Mouse (Mus musculus) forebrain, embryonic 11.5 days (tissue): ENCODE results near the gene Vash1. TPM values are rescaled to one million over a fixed set of nuclear protein-coding genes. Genes with fewer than 3 reads are reported as not detected.
A peak's percentile ranks its signal among the peaks of the same experiment; 100 is the strongest.

Source experiments
- ATAC-seq: fragments of 200-750 bp; cut with Nextera tagmentation; replicated peaks from 2 replicates; pipeline ENCODE4 v1.8.0; 2017; ENCODE audit warnings: moderate TSS enrichment; ENCODE audit not compliant: low FRiP score
- DNase-seq: peaks from one replicate; pipeline ENCODE4 v3.0.0-alpha.2; 2017; ENCODE audit warnings: low spot score
- H3K27ac ChIP-seq: fragments of 300-500 bp; sonication (generic); 2 replicates; pipeline ENCODE4 v1.5.1; 2014; ENCODE audit warnings: low read depth, low read length
- H3K27me3 ChIP-seq: fragments of 300-500 bp; sonication (generic); 2 replicates; pipeline ENCODE4 v1.6.1; 2014; ENCODE audit warnings: mild to moderate bottlenecking, low read length, mixed read lengths; ENCODE audit not compliant: control insufficient read depth, insufficient read depth
- H3K36me3 ChIP-seq: fragments of 300-500 bp; sonication (generic); 2 replicates; pipeline ENCODE4 v1.6.1; 2014; ENCODE audit warnings: mild to moderate bottlenecking, low read length, moderate library complexity, mixed read lengths; ENCODE audit not compliant: control insufficient read depth, insufficient read depth
- H3K4me1 ChIP-seq: fragments of 300-500 bp; sonication (generic); replicated peaks from 2 replicates; pipeline ENCODE4 v1.6.1; 2014; ENCODE audit warnings: low read length, mixed read lengths; ENCODE audit not compliant: control insufficient read depth, insufficient read depth
- H3K4me2 ChIP-seq: fragments of 300-500 bp; sonication (generic); 2 replicates; pipeline ENCODE4 v1.6.1; 2014; ENCODE audit warnings: low read depth, mild to moderate bottlenecking, low read length, moderate library complexity, mixed read lengths; ENCODE audit not compliant: severe bottlenecking
- H3K4me3 ChIP-seq: fragments of 300-500 bp; sonication (generic); 2 replicates; pipeline ENCODE4 v1.5.1; 2014; ENCODE audit warnings: low read depth, low read length
- H3K9ac ChIP-seq: fragments of 300-500 bp; sonication (generic); 2 replicates; pipeline ENCODE4 v1.6.1; 2014; ENCODE audit warnings: low read length
- H3K9me3 ChIP-seq: fragments of 300-500 bp; sonication (generic); 2 replicates; pipeline ENCODE4 v1.6.1; 2016; ENCODE audit warnings: low read length, mixed read lengths; ENCODE audit not compliant: control insufficient read depth
- WGBS: fragments of 180-500 bp; shearing (Covaris S2); extraction: QIAGEN DNeasy Blood & Tissue Kit; methylation state at CpG from one replicate; pipeline ENCODE4 v1.1.7; 2014; 5-methylcytosine and 5-hydroxymethylcytosine counted together
- polyA plus RNA-seq: library from polyadenylated mRNA; unstranded; fragments of >200 nt; fragmentation: Nextera tagmentation; extraction: Ambion mirVana; gene quantifications from 2 replicates; pipeline ENCODE4 v1.2.1, GENCODE M21; 2014

Vash1 gene
- polyA plus RNA-seq, 1 experiment from 2014 or later = 23.5 TPM

DNA sequence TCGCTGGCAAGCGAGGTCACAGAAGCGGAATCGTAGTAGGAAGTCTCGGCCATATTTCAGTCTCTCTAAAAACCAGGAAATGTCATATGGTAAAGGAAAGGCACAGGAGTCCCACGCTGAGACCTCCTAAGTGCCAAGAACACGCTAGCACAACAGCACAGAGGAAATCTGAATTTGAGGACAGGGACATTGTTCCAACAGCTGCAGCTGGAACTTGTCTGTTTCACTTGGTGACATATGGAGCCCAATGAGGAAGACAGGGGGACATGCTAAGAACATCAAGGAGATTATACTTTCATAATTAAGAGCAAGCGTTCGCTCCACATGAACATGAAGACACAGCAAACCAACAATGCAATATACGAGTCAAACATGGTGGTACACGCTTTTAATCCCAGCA lies 38.5 kb downstream of the Vash1 start:
- Histone ChIP-seq H3K9ac (no peak overlapping the region), H3K27ac (no peak overlapping the region), H3K4me3 (no peak overlapping the region), H3K36me3 (no peaks in the 10 kb centered on the region), H3K27me3 (no peaks in the 10 kb centered on the region), H3K9me3 (no peaks in the 10 kb centered on the region), H3K4me1 (no peaks in the 10 kb centered on the region), H3K4me2 (no peak overlapping the region)
- DNase-seq (no peak), ATAC-seq (no peak)
- 91% methylated on average over 11 of the region's 11 CpGs for WGBS

- Histone ChIP-seq H3K4me3 (no peak overlapping the region), H3K9me3 (no peaks in the 10 kb centered on the region), H3K27me3 (no peaks in the 10 kb centered on the region), H3K9ac (no peak overlapping the region), H3K4me2 (no peak overlapping the region), H3K4me1 (0 out of 2 replicates have a peak, but pooled peaks cover under 1% of the 10 kb centered on the region), H3K27ac (no peak overlapping the region), H3K36me3 (no peaks in the 10 kb centered on the region)
- 88% methylated on average over 18 of the region's 18 CpGs for WGBS
- no peak for DNase-seq
- ATAC-seq = no peak
These were observed 41.6 kb downstream of the Vash1 start for GRCm38 (mm10) chr12:86719961-86720639.

DNA sequence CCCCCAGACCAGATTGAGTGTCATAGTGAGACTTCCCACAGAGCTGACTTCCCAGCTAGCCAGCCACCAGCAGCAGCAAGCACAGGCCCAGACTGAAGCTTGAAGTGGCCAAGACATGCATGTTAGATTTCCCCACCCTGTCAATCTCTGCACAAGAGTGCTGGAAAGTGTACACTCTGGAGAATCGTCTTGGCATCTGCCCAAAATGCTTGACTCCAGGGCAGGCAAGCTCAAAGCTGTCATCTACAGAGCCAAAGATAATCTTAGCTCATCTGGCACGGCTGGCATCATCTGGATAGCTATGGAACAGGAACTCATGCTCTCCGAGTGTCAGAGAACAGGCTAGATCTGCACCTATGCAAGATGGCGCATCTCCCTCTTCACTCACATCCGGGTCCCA lies 43.0 kb downstream of the Vash1 start:
- DNase-seq (no peak), ATAC-seq (no peak)
- H3K4me3 ChIP-seq = no peak overlapping the region
- H3K9ac ChIP-seq = no peak overlapping the region
- no peak overlapping the region for H3K27ac ChIP-seq
- no peak overlapping the region for H3K4me2 ChIP-seq
- no peaks in the 10 kb centered on the region for H3K9me3 ChIP-seq
- no peaks in the 10 kb centered on the region for H3K27me3 ChIP-seq
- WGBS = 92% methylated on average over 5 of the region's 5 CpGs
- H3K36me3 ChIP-seq = no peaks in the 10 kb centered on the region
- 0 out of 2 replicates have a peak, but pooled peaks cover 3% of the 10 kb centered on the region for H3K4me1 ChIP-seq

- H3K27ac ChIP-seq = no peak overlapping the region
- WGBS = 85% methylated on average over 2 of the region's 2 CpGs
These were observed 45.8 kb downstream of the Vash1 start for GRCm38 (mm10) chr12:86724300-86724699.

GRCm38 (mm10) chr12:86725706-86726105 lies 47.2 kb downstream of the Vash1 start:
- Histone ChIP-seq H3K4me1 (0 out of 2 replicates have a peak, but pooled peaks cover 3% of the 10 kb centered on the region), H3K4me3 (peak overlapping the region; percentile 72), H3K27ac (no peak overlapping the region), H3K36me3 (no peaks in the 10 kb centered on the region), H3K4me2 (peak overlapping the region; percentile 90), H3K9me3 (no peaks in the 10 kb centered on the region), H3K27me3 (no peaks in the 10 kb centered on the region), H3K9ac (peak overlapping the region; percentile 73)
- ATAC-seq (peak; percentile 19; the same call in 1 of the 2 replicates), DNase-seq (no peak)
- under 1% methylated on average over 19 of the region's 19 CpGs for WGBS

More at GRCm38 (mm10) chr12:86724300-86724699, 45.8 kb downstream of the Vash1 start:
- Histone ChIP-seq H3K4me2 (no peak overlapping the region), H3K9me3 (no peaks in the 10 kb centered on the region), H3K4me3 (no peak overlapping the region), H3K27me3 (no peaks in the 10 kb centered on the region), H3K4me1 (0 out of 2 replicates have a peak, but pooled peaks cover 3% of the 10 kb centered on the region), H3K9ac (no peak overlapping the region), H3K36me3 (no peaks in the 10 kb centered on the region)
- ATAC-seq (no peak), DNase-seq (no peak)

DNA sequence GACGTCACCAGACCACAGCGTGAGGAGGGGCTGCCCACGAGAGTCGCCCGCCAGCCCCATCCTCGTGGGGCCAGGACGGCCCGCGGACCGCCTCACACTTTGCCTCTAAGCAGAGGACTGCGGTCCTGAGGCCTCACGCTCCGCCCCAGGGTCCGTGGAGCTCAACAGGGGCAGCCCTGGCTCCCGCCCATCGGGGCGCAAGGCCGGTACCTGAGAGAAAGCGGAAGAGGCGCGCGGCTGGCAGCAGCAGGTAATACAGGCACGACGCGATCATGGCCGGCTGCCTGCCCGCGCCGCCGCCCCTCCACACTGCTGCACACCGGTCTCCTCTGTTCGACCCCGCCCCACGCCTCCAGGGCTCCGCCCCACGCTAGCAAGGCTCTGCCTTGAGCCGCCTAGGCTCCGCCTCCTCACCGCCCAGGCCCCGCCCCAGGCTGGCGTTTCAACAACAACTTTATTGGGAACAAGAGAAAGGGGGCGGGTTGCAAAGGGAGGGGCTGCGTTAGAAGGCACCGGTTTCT lies 47.7 kb downstream of the Vash1 start, which contains the start of gene Angel1:
TSS of gene Angel1 (minus strand) at position 341 of the 521 bp plus-strand sequence.
- Histone ChIP-seq H3K4me2 (peak within 1 kb of the TSS; percentile 90), H3K4me3 (peak within 1 kb of the TSS; percentile 72), H3K9me3 (no peaks in the 10 kb centered on the region), H3K27me3 (no peaks in the 10 kb centered on the region), H3K27ac (no peak within 1 kb of the TSS), H3K9ac (peak within 1 kb of the TSS; percentile 73), H3K36me3 (no peaks in the 10 kb centered on the region), H3K4me1 (0 out of 2 replicates have a peak, but pooled peaks cover 3% of the 10 kb centered on the region)
- ATAC-seq (peak; percentile 99), DNase-seq (peak; percentile 98)
- WGBS = under 1% methylated on average over 44 of the region's 44 CpGs

DNA sequence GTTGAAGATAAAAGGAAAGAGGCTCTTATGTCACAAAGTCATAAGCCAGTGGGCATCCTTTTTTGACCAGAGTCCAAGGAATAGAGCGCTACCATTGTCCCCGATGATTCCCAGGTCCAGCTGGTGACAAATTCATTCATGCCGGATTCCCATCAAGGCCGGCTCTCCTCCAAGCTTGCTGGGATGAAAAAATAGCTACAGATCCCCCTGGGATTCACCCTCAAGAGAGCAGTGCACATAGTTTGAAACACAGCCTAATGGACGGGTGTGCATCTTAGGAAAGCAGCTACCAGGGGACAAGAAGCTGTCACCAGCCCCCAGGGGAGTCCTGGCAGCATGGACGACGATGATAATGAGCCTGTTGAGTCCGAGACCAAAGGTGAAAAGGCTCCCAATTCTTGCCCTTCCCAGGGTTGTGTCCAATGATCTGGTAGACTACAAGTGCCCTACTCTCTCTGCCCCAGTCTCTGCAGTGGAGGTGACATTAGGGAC lies 55.9 kb downstream of the Vash1 start, which contains the start of gene Lrrc74a:
TSS of gene Lrrc74a (plus strand) at position 51 of the 492 bp plus-strand sequence.
- no peaks in the 10 kb centered on the region for H3K4me1 ChIP-seq
- no peak within 1 kb of the TSS for H3K4me3 ChIP-seq
- H3K9me3 ChIP-seq = no peaks in the 10 kb centered on the region
- H3K27ac ChIP-seq = no peak within 1 kb of the TSS
- no peaks in the 10 kb centered on the region for H3K27me3 ChIP-seq
- ATAC-seq (no peak), DNase-seq (no peak)
- H3K9ac ChIP-seq = no peak within 1 kb of the TSS
- no peak within 1 kb of the TSS for H3K4me2 ChIP-seq
- 85% methylated on average over 8 of the region's 8 CpGs for WGBS
- no peaks in the 10 kb centered on the region for H3K36me3 ChIP-seq
